Comparison of ENCODE assay signal across 9 mouse cellular contexts in genomic region chr5:65434471-65435362, GRCm38 (mm10). TPM values are rescaled to one million over a fixed set of nuclear protein-coding genes. Genes with fewer than 3 reads are reported as not detected.
DNase-seq lines count a peak whose midpoint lies in the region; ATAC-seq and TF ChIP-seq lines count a peak whose summit lies in the region.
"Had no signal": no experiment of that assay in that cellular context is flagged by ENCODE, and none has a peak within 500 bp of the region (broad histone marks: within the 10 kb centered on the region; RNA-seq: fewer than 3 reads in every experiment).

No protein-coding gene starts in this region.

- TF ChIP-seq CTCF in thymus, adult 2 months (IDR thresholded peaks at IDR 0.05; ENCODE audit: borderline replicate concordance, control insufficient read depth, extremely low read depth, insufficient read depth, low read length, poor library complexity), result no peak

- DNase-seq in thymus, adult 2 months, result peak; percentile 1
- DNase-seq in thymus, postnatal 4 days, result no peak
- peak; percentile 35 for DNase-seq in forelimb bud, embryonic 11.5 days (ENCODE audit: low read depth, low spot score)
- peak; percentile 13 for DNase-seq in right cerebral cortex, postnatal 4 days
- DNase-seq in adrenal gland, adult (ENCODE audit: inconsistent age in 2 of 2, low spot score in 1 of 2), result no peak

- WGBS in thymus, adult 2 months, result 13% methylated on average over 15 of the region's 15 CpGs
- 1% methylated on average over 15 of the region's 15 CpGs for WGBS in limb, embryonic 15.5 days

- peaks cover 21% of the 10 kb centered on the region for H3K27me3 ChIP-seq in erythroblast, embryonic 14.5 days (ENCODE audit: control insufficient read depth)
- no peaks in the 10 kb centered on the region for H3K27me3 ChIP-seq in thymus, adult 2 months (ENCODE audit: control insufficient read depth, insufficient read depth, low read length)
- no peaks in the 10 kb centered on the region for H3K27me3 ChIP-seq in limb, embryonic 15.5 days

- no peaks in the 10 kb centered on the region for H3K36me3 ChIP-seq in erythroblast, embryonic 14.5 days (ENCODE audit: control insufficient read depth)
- no peaks in the 10 kb centered on the region for H3K36me3 ChIP-seq in thymus, adult 2 months (ENCODE audit: control insufficient read depth, insufficient read depth, low read length)
- H3K36me3 ChIP-seq in limb, embryonic 15.5 days, result no peaks in the 10 kb centered on the region

- H3K9me3 ChIP-seq in erythroblast, embryonic 14.5 days (ENCODE audit: control insufficient read depth, low read length), result no peaks in the 10 kb centered on the region
- H3K9me3 ChIP-seq in limb, embryonic 15.5 days, result no peaks in the 10 kb centered on the region

- H3K27ac ChIP-seq in thymus, adult 2 months (ENCODE audit: control insufficient read depth, insufficient read depth, low read length), result no peak overlapping the region
- H3K27ac ChIP-seq in limb, embryonic 15.5 days, result peak overlapping the region; percentile 98

- H3K9ac ChIP-seq in limb, embryonic 15.5 days, result peak overlapping the region; percentile 78

- peaks cover 21% of the 10 kb centered on the region for H3K4me1 ChIP-seq in erythroblast, embryonic 14.5 days (ENCODE audit: control insufficient read depth)
- peaks cover 8% of the 10 kb centered on the region for H3K4me1 ChIP-seq in thymus, adult 2 months (replicated peaks; ENCODE audit: control insufficient read depth, insufficient read depth, low read length)
- H3K4me1 ChIP-seq in limb, embryonic 15.5 days, result peaks cover 18% of the 10 kb centered on the region; the same call in 1 of the 2 replicates

- peak overlapping the region; percentile 88 for H3K4me3 ChIP-seq in erythroblast, embryonic 14.5 days (replicated peaks)
- H3K4me3 ChIP-seq in thymus, adult 2 months (ENCODE audit: control insufficient read depth, insufficient read depth, low read length), result peak overlapping the region; percentile 83
- H3K4me3 ChIP-seq in limb, embryonic 15.5 days, result peak overlapping the region; percentile 81

- ATAC-seq in erythroblast, adult 5-6 weeks (replicated peaks; ENCODE audit: low FRiP score, poor library complexity, severe bottlenecking), result no peak
- ATAC-seq in limb, embryonic 15.5 days (ENCODE audit: insufficient number of reproducible peaks, low FRiP score, low TSS enrichment, low read depth), result no peak

- no peak for TF ChIP-seq POLR2A in thymus, adult 2 months (IDR thresholded peaks at IDR 0.05; ENCODE audit: control insufficient read depth, extremely low read depth, insufficient read depth, low read length, poor library complexity)

- peak overlapping the region; percentile 75 for H3K4me2 ChIP-seq in limb, embryonic 15.5 days

RNA-seq across cellular contexts. Expression of gene Ugdh, which starts 1.0 kb away (rescaled TPM):
- polyA plus RNA-seq in erythroblast, embryonic 14.5 days (2012), result 0.05 and 0.14 TPM in 2 replicates
- 10.8 and 23.0 TPM in 2 replicates for total RNA-seq in erythroblast, adult 5-6 weeks (2015; ENCODE audit: low replicate concordance)
- total RNA-seq in erythroblast, adult 5-6 weeks (2017; ENCODE audit: low replicate concordance), result 12.3 and 15.8 TPM in 2 replicates
- 10.1 and 10.7 TPM in 2 replicates for polyA plus RNA-seq in thymus, adult 2 months (2012; rRNA removed)
- 125 and 126 TPM in 2 replicates for polyA plus RNA-seq in limb, embryonic 15.5 days (2015; fragmentation: Nextera tagmentation; extraction: Ambion mirVana)

RNA-seq across cellular contexts. Expression of gene Lias, which starts 43.4 kb away (rescaled TPM):
- 0.31 and 0.35 TPM in 2 replicates for polyA plus RNA-seq in erythroblast, embryonic 14.5 days (2012)
- total RNA-seq in erythroblast, adult 5-6 weeks (2015; ENCODE audit: low replicate concordance), result 13.8 and 38.0 TPM in 2 replicates
- total RNA-seq in erythroblast, adult 5-6 weeks (2017; ENCODE audit: low replicate concordance), result 20.7 and 24.7 TPM in 2 replicates
- 14.7 and 17.3 TPM in 2 replicates for polyA plus RNA-seq in thymus, adult 2 months (2012; rRNA removed)
- polyA plus RNA-seq in limb, embryonic 15.5 days (2015; fragmentation: Nextera tagmentation; extraction: Ambion mirVana), result 58.9 and 63.0 TPM in 2 replicates

RNA-seq across cellular contexts. Expression of gene Rpl9, which starts 43.5 kb away (rescaled TPM):
- polyA plus RNA-seq in erythroblast, embryonic 14.5 days (2012), result 7.0 and 12.0 TPM in 2 replicates
- total RNA-seq in erythroblast, adult 5-6 weeks (2015; ENCODE audit: low replicate concordance), result 636 and 727 TPM in 2 replicates
- total RNA-seq in erythroblast, adult 5-6 weeks (2017; ENCODE audit: low replicate concordance), result 268 and 390 TPM in 2 replicates
- 342 and 364 TPM in 2 replicates for polyA plus RNA-seq in thymus, adult 2 months (2012; rRNA removed)
- 984 and 1,081 TPM in 2 replicates for polyA plus RNA-seq in limb, embryonic 15.5 days (2015; fragmentation: Nextera tagmentation; extraction: Ambion mirVana)

RNA-seq across cellular contexts. Expression of gene Gm43552, which starts 57.9 kb away (rescaled TPM):
- not detected in 2 replicates for polyA plus RNA-seq in erythroblast, embryonic 14.5 days (2012)
- not detected in 2 replicates for total RNA-seq in erythroblast, adult 5-6 weeks (2015; ENCODE audit: low replicate concordance)
- total RNA-seq in erythroblast, adult 5-6 weeks (2017; ENCODE audit: low replicate concordance), result not detected in 2 replicates
- not detected in 2 replicates for polyA plus RNA-seq in thymus, adult 2 months (2012; rRNA removed)
- not detected in 2 replicates for polyA plus RNA-seq in limb, embryonic 15.5 days (2015; fragmentation: Nextera tagmentation; extraction: Ambion mirVana)
- total RNA-seq: neutrophil, adult 5-6 weeks had no signal

Comparison
In these comparisons a context has a peak if more than half of its experiments do, and no peak if none do; other contexts are left out.
1. DNase-seq: peak in thymus, adult 2 months (single experiment), forelimb bud, embryonic 11.5 days (single experiment) and right cerebral cortex, postnatal 4 days (single experiment); none in thymus, postnatal 4 days (single experiment) and adrenal gland, adult (0 of 2).
2. RNA of gene Lias, which starts 43.4 kb away (polyA plus RNA-seq): 58.9 to 63.0 TPM in limb, embryonic 15.5 days and 14.7 to 17.3 TPM in thymus, adult 2 months; 0.31 to 0.35 TPM in erythroblast, embryonic 14.5 days; every median in the first group is over 10 times any median in the second.
3. RNA of gene Rpl9, which starts 43.5 kb away (polyA plus RNA-seq): 984 to 1,081 TPM in limb, embryonic 15.5 days and 342 to 364 TPM in thymus, adult 2 months; 7.0 to 12.0 TPM in erythroblast, embryonic 14.5 days; every median in the first group is over 10 times any median in the second.
4. Peak in every context shown above with its lines, with median percentiles within 50 percentile points of each other: H3K4me3 ChIP-seq.